Mouse (Mus musculus) embryo, embryonic 9.5 days (tissue): ENCODE results near the gene Gng4.
A peak's percentile ranks its signal among the peaks of the same experiment; 100 is the strongest.

ENCODE experiments used
- DNase-seq: peaks from one replicate; pipeline ENCODE4 v3.0.0-alpha.2; 2017; ENCODE audit errors: extremely low spot score

Gng4 gene

GRCm38 (mm10) chr13:13818696-13819095 lies 34.8 kb downstream of the Gng4 start:
- no peak for DNase-seq

GRCm38 (mm10) chr13:13820234-13821123 lies 36.6 kb downstream of the Gng4 start:
- no peak for DNase-seq

GRCm38 (mm10) chr13:13824946-13825345 lies 41.1 kb downstream of the Gng4 start:
- DNase-seq = no peak

GRCm38 (mm10) chr13:13826533-13826932 lies 42.7 kb downstream of the Gng4 start:
- DNase-seq = no peak

- DNase-seq = no peak
Observed at GRCm38 (mm10) chr13:13828125-13828524, 44.3 kb downstream of the Gng4 start.

- DNase-seq = no peak
Observed at GRCm38 (mm10) chr13:13830469-13831074, 46.7 kb downstream of the Gng4 start.

- no peak for DNase-seq
Observed at GRCm38 (mm10) chr13:13835180-13835579, 51.3 kb downstream of the Gng4 start.

- no peak for DNase-seq
Observed at GRCm38 (mm10) chr13:13845021-13845420, 61.2 kb downstream of the Gng4 start.

- DNase-seq = no peak
Observed at GRCm38 (mm10) chr13:13847075-13847599, 63.3 kb downstream of the Gng4 start.

- no peak for DNase-seq
Observed at GRCm38 (mm10) chr13:13857190-13857589, 73.3 kb downstream of the Gng4 start.

GRCm38 (mm10) chr13:13862346-13862745 lies 78.5 kb downstream of the Gng4 start:
- DNase-seq = no peak

- DNase-seq = no peak
Observed at GRCm38 (mm10) chr13:13862941-13863340, 79.1 kb downstream of the Gng4 start.

- no peak for DNase-seq
Observed at GRCm38 (mm10) chr13:13866339-13866738, 82.5 kb downstream of the Gng4 start.

GRCm38 (mm10) chr13:13867078-13867759 lies 83.4 kb downstream of the Gng4 start:
- peak; percentile 19 for DNase-seq

GRCm38 (mm10) chr13:13867922-13868321 lies 84.1 kb downstream of the Gng4 start:
- peak; percentile 46 for DNase-seq
